Mouse (Mus musculus): ENCODE results near the gene Spsb4.

The Spsb4 gene

DNA sequence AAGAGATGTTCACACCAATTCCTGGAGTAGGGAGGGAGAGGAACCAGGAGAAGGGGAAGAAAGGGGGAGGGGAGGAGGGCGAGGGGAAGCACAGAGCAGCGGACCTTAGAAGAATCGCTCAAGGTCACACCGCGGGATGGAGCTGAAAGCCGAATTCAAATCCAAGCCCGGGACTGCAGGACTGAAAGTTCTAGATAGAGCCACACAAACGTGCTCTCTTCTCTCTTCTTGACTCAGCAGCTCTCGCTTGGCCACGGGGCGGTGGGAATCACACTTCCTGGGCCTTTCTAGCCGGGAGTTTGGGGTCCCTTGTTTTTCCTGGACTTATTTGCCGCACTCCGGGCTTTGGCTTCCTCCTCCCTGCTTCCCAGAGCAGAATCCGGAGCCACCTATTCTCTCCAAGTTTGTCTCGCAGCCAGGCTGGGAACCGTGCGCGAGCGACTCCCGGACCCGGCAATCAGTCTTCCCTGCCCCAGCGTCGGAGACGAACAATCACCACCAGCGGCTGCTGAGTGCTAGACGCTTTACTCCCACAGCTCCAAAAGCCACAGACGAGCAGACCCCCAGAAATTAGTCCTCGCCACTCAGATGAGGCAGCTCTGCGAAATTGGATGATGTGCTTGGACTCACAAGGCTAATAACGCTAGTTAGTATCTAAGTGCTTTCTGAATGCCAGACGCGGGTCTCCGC, 1.4 kb downstream of the Spsb4 start:
- in situ Hi-C loops (cut with MseI, MboI): no loop called here

DNA sequence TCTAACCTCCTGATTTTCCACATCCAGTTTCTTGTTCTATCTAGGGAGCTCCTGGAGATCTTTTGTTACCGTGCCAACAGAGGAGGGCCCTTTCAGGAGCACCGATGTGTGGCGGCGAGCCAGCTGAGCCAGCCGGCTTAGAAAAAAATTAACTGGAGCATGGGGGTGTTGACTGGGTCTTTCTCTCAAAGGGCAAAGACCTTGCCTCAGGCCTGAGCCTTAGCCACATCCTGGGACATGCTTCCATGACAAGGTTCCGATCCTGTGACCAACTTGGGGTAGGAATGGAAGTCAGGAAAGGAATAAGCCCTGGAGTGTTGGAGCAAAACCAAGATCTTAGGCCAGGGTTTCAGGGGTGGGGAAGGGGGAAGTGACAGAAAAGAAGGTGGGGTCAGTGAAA, 2.9 kb downstream of the Spsb4 start:
- in situ Hi-C loops (cut with MseI, MboI): no loop called here

DNA sequence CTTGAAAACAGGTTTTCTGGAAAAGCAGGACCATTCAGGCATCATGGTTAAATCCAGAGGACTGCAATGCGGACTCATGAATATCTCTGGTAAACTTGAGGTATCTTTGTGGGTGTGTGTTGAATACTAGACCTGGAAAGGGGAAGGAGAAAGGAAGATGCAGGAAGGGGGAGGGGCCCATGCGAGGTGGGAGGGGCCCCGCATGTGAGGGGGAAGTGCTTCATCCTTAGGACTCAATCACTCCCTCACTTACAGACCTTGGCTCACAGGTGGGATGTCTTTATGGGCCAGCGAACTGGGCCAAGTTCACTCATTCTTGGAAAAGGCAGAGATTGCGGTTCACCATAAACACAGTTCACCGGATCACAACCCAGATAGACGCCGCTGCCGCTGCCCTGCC, 4.9 kb downstream of the Spsb4 start:
- in situ Hi-C loops (cut with MseI, MboI): no loop called here

DNA sequence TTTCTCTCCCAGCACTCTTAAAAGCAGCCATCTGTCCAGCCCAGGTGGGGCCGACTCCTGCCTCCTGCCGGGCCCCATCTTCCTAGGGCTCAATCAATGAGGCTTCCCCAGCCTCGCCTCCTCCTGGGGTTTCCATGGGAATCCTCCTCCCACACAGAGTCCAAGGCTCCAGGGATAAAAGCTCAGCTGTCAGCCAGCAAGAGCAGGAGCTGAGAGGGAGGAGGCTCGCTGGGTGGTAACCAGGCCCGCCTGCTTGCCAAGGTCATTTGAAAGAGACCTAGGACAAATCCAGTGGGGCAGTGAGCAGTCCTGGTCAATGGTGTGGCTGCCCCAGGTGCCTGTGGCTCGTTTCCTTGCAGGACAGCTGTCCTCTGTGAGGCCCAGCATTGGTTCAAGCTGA, 5.5 kb downstream of the Spsb4 start:
- in situ Hi-C loops (cut with MseI, MboI): no loop called here

DNA sequence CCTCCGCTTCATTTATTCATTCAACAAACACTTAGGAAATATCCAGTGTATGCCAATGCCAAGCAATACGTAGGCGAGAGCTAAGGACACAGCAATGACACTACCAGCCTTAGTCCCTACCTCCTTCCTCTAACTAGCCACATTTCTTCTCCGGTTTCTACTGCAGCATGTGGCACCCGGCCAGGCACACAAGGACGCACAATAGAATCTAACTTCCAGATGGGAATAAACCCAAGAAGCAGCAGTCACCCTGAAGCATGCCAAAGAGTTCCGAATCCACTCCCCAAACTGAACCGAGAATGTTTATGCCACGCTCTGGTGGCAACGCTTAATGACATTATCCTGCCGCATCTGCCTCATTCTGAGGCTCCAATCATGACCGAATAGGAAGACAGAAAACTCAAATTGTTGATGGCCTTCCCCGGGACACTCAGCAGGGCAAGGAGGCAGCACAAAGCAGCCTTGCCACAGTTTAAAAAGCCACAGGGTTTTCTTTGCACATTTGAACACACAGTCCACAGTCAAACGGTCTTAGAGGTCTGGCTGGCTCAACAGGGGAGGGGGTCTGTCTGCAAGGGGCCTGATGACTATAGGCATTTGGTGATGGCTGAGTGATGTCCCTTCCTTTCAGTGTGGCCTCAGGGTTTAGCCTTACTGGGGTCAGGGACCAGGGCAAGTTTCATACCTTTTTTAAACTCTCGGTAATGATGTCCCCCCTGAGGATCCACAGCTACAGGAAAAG, 7.0 kb downstream of the Spsb4 start:
- in situ Hi-C loops (cut with MseI, MboI): no loop called here

DNA sequence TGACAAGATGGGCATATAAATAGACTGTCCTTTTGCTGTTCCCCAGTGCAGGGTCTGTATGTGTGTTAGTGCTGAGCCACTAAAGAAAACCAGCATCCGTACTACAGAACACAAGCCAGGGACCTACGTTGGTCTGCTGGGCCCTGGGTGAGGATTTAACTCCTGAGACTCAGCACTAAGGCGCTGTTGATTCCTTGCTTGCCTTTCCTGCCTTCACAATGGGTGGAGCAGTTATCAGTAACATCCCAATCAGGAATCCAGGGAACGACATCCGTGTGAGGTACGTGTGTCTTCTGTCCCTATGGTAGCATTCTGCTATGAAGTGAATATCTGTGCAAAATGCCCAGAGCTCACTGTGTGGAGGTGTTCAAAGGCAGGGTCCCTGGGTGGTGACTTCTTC, 8.2 kb downstream of the Spsb4 start:
- in situ Hi-C loops (cut with MseI, MboI): no loop called here

DNA sequence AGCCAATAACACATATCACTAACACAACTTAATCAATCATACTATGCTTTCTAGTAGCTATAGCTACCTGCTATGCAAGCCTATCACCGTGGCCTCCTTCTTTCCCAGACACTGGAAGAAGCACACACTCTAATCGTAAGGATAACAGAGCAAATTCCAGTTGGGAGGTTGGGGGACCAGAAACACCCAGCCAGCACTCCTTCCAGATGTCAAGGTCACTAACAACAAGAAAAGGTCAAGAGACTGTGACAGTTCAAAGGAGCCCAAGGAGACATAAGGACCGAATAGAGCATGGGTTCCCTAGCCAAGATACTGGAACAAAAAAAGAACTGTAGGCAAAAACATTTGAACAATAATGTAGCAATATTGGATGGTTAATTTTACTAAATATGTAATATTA, 13.9 kb downstream of the Spsb4 start:
- in situ Hi-C loops (cut with MseI, MboI): no loop called here

DNA sequence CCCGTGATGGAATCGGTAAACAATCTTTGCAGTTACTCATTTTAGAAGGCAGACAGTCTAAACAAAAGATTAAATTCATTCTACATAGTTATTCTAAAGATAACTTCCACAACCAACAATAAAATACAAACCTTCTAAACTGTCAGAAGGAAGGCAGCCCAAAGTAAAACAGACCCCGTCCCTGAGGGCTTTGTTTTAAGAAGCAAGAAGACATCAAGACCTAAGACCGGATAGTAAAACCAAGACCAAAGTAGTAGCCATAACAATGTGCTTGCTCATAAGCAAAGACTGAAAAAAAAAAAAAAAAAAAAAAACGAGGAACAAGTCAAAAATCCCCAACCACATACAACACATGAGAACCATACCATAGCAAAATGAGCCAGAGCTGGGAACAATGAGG, 15.5 kb downstream of the Spsb4 start:
- in situ Hi-C loops (cut with MseI, MboI): no loop called here

DNA sequence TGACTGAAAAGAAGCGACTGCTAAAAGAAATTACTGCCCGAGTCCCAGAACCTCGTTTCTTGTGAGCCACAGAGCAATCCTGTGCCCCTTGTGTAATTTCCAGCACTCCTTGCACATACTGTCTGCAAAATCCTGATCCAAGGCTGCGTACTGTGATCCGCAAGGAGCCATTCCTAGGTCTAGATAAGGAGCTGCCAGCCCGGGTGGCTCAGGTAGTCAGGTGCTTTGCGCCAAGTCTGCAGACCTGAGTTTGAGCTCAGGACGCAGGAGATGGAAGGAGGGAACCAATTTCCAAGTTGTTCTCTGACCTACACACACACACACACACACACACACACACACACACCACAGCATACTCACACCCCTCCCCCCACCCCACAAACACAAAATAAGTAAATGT, 16.0 kb downstream of the Spsb4 start:
- in situ Hi-C loops (cut with MseI, MboI): no loop called here

DNA sequence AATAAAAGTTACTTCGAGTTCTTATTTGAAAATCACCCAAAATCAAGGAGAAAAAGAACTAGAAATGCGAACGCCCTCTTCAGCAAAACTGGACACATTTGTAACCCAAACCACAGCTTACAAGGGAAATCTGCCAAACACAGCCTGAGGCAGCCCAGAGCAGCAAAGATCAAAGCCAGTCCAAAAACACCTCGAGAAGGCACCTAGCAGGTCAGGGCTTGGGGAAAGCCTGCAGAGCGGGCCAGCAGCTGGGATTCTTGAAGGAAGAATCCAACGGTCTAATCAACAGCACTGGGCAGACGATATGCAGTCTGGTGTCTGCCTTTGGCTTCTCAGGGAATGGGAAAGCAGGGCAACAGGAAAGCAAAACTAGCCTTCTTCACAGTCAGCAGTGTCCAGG, 16.6 kb downstream of the Spsb4 start:
- in situ Hi-C loops (cut with MseI, MboI): no loop called here

DNA sequence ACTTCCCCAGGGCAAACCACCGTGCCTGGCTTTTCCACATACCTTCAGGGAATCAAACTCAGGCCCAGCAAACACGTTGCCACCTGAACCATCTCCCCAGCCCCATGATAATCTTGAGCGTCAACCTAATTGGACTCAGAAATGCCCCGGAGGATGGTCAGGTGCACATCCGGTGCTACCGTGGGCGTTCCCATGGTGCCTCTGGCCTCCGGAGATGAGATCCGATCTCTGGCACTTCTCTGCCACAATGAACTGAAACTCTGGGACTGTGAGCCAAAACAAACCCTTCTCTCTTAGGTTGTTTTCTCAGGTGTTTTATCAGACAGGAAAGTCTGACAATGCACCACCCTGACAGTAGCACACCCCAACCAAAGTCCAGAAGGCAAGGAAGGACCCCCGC, 17.2 kb downstream of the Spsb4 start:
- in situ Hi-C loops (cut with MseI, MboI): no loop called here

DNA sequence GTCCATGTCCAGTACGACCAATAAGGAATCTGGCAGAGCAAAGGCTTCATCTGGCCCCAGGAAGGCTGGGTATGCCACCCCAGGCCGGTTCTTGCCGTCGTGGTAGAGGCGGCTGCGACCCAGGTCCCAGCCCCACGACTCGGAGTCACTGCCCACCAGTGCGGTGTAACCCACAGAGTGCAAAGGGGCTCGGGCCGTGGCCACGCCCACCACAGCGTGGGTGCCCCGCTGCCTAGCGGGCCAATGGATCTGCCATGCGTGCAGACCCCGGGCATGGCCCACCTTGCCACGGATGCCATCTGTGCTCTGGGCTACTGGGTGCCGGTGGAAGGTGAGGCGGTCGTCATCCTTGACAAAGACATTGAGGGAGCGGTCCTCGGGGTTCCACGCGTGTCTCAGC, 22.9 kb downstream of the Spsb4 start:
- in situ Hi-C loops (cut with MseI, MboI): no loop called here

DNA sequence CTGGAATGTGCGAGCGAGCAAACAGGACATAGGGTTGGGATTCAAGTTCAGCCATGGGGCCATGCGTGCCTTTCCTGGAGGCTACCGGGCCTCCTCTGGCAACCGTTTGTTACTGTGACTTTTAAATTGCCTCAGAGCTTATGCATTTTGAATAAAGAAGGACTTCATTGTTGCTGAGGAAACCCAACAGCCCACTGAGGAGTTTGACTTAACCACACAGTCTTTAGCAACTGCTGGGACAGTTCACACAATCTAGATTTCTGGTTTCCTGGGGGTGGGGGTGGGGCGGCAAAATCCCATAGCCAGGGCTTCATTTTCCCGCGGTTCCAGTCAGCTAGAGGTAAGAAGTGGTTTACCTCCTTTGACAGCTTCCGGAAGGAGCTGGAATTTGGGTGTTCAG, 23.9 kb downstream of the Spsb4 start:
- in situ Hi-C loops (cut with MseI, MboI): no loop called here

DNA sequence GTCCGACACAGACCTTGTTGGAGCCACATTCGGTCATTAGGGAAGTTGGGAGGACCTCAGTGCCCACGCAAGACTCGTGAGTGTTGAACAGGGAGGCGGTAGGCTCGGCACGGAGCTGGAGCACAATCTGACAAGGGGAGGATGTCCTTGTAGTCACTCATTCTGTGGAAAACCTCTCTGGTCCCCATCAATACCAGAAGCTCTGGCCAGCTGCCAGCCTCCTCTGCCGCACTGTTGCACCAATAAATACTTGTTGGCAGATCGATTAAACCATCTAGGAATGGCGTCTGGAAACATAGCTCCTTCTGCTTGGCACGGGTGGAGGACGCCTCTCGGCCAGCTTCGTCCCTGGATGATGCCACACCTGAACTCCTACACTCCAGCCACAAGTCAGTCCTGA, 27.5 kb downstream of the Spsb4 start:
- in situ Hi-C loops (cut with MseI, MboI): no loop called here

DNA sequence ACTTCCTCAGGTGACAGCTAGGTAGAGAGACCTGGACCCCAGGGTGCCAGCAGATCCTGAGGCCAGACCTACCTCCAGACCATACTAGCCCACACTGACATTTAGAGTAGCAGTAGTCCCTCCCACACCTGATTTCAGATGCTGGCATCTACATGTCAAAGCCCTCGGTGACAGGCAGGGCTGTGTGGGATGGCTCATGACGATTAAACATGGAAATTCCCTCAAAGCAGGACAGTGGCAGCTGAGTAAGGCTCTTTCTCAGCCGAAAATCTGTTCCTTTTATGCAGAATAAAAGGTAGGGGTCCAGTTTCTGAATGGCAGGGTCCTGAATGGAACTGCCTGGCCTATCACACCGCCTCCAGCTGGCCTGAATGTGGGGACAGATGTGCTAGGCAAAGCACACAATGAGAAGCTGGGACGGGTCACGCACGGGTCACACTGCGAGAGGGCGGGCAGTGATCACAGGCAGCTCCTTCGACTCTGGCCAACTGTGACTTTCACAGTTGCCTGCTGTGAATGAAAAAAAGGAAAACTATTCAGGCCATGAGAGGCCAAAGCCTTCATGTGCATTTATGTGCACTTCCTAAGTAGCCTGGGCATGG, 29.2 kb downstream of the Spsb4 start:
- in situ Hi-C loops (cut with MseI, MboI): no loop called here

DNA sequence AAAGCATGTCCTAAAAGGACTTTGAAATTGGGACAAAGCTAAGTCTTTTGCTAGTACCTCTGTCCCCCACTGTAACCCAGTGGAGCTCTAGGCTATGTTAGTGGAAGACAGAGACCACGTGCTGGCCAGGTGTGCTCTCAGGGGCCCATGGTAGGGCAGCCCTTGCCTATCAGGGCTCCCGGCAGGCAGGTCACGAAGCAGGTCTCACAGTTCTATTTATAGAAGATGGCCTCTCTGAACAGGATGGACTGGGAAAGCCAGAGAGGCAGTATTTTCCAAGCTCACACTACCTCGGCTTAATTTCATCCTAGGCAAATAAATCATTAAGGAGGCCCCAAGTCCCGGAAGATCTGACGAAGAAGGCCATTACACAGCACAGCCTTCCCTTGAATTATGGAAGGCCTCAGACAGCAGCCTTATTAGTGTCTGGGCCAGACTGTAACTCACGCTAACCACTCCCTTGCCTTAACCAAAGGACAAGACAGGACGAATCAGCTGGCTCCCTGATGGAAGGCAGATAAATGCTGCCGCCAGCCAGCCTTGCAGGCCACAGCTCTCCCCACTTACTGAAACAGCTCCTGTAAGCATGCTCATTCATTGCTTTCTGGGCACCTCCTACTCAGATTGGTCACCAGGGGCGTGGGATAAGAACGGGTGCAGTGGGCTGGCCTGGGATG, 31.7 kb downstream of the Spsb4 start:
- in situ Hi-C loops (cut with MseI, MboI): no loop called here

DNA sequence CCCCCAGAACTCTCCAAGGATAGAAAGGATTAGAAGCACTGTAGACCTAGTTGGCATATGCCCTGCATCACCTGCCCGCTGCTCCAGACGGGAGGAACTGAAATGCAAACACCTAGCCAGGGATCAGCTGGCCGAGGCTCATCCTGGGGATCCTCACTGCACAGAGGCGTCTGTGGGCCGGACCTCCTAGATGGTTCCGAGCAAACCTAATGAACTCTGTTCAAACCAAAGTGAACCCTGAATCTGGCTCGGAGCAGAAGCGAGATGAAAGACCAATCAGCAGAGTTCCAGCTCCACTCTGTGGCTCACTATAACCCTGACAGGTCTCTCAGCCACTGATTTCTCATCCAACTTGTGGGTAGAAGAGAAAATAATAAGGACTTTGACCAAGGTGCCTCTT, 34.6 kb downstream of the Spsb4 start:
- in situ Hi-C loops (cut with MseI, MboI): no loop called here

DNA sequence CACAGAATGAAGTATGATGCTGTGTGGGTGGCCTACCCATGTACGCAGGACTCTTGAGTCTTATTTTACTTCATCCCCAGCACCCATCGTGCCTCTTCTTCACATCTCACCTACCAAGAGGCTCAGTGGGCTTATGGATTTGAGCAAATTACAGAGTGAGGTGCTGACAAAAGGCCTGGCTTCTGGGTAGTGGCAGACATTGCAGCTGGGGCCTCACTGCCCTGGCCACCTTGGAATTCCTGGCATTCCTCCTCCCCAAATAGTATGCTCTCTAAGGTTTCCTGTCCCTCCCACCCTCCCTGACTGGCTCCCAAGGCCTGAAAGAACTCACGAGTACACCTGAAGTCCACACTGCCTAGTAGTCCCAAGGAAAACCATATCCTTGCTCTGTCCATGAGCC, 35.7 kb downstream of the Spsb4 start:
- in situ Hi-C loops (cut with MseI, MboI): no loop called here

DNA sequence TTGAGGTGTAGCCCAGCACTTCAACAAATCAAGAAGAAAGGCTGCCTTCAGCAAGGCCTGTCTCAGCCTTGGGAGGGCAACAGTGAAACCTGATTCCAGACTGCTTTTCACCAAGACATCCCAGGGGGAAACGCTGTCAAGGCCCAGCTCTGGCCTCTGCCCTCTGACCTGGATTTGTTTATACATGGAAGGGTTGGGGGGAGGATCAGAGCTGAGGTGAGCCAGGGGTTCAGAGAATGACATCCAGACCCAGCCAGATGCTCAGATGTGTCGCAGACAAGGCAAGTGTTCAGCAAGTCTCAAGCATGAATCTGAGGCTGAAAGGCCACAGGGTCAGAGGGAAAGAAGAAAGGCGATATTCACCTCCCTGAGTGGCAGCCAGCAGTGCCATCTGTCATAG, 36.3 kb downstream of the Spsb4 start:
- in situ Hi-C loops (cut with MseI, MboI): no loop called here

DNA sequence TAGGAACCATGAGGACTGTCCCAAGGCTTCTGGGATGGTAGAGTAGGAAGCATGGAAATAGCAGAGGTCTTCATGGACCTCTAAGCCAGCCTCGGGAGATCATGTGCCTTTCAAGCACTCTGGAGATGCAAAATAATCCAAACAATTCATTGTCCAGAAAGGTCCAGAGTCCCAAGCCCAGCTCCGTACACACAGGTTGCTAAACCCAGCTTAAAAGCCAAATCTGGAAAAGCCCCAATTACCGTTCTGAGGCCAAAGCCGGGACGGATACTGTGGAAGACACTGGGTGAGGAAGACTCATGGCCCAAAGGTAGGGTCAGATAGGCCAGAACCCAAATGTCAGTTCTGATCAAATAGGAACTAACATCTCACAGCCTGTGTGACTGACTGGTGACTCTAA, 36.8 kb downstream of the Spsb4 start:
- in situ Hi-C loops (cut with MseI, MboI): no loop called here

DNA sequence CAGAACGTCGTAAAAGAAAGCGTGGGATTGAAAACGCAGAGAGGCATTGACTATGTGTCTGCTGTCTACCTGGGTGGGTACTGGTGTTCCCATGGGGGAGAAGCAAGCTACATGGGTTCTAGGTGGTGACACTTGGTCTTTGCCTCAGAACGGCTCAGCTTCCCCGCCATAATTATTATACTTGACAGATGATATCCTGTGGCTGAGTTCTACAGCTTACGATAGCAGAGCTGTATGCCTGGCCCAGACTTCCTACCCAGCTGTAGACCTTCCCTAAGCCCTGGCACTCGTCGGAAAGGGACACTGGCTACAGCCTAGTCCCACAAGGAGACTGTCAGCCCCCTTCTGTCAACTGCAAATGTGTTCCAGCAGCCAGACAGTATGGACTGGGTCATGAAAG, 37.5 kb downstream of the Spsb4 start:
- in situ Hi-C loops (cut with MseI, MboI): no loop called here

Data from mouse trophoblast stem cell (cell line).